Mouse (Mus musculus) limb, embryonic 13.5 days (tissue): ENCODE measurements at regions not wholly inside any gene's neighbourhood (a gene's known extent, or its start where the extent isn't known, plus 50 kb on each side); places are given as distances from the start of the nearest gene placed in this dataset.

Experiments used
- ATAC-seq: fragments of 200-750 bp; cut with Nextera tagmentation; 2 replicates; pipeline ENCODE4 v1.8.0; 2017; ENCODE audit warnings: low read depth, moderate number of reproducible peaks, moderate TSS enrichment; ENCODE audit not compliant: low FRiP score
- H3K27ac ChIP-seq: fragments of 300-500 bp; sonication (generic); 2 replicates; pipeline ENCODE4 v1.5.1; 2015; ENCODE audit warnings: inconsistent platforms, mild to moderate bottlenecking, moderate library complexity
- H3K27me3 ChIP-seq: fragments of 300-500 bp; sonication (generic); 2 replicates; pipeline ENCODE4 v1.6.1; 2015; ENCODE audit warnings: mild to moderate bottlenecking, inconsistent platforms
- H3K36me3 ChIP-seq: fragments of 300-500 bp; sonication (generic); 2 replicates; pipeline ENCODE4 v1.6.1; 2015; ENCODE audit warnings: inconsistent platforms, mild to moderate bottlenecking, moderate library complexity
- H3K4me1 ChIP-seq: fragments of 300-500 bp; sonication (generic); 2 replicates; pipeline ENCODE4 v1.6.1; 2015; ENCODE audit warnings: inconsistent platforms
- H3K4me2 ChIP-seq: fragments of 300-500 bp; sonication (generic); replicated peaks from 2 replicates; pipeline ENCODE4 v1.6.1; 2015; ENCODE audit warnings: inconsistent platforms, mild to moderate bottlenecking, moderate library complexity
- H3K4me3 ChIP-seq: fragments of 300-500 bp; sonication (generic); 2 replicates; pipeline ENCODE4 v1.5.1; 2015; ENCODE audit warnings: moderate library complexity, mild to moderate bottlenecking, inconsistent platforms
- H3K9ac ChIP-seq: fragments of 300-500 bp; sonication (generic); 2 replicates; pipeline ENCODE4 v1.6.1; 2015; ENCODE audit warnings: mild to moderate bottlenecking, inconsistent platforms
- H3K9me3 ChIP-seq: fragments of 300-500 bp; sonication (generic); 2 replicates; pipeline ENCODE4 v1.6.1; 2016; ENCODE audit warnings: inconsistent platforms
- WGBS: fragments of 180-500 bp; shearing (Covaris S2); methylation state at CpG from one replicate; pipeline ENCODE4 v1.1.7; 2015; 5-methylcytosine and 5-hydroxymethylcytosine counted together

DNA sequence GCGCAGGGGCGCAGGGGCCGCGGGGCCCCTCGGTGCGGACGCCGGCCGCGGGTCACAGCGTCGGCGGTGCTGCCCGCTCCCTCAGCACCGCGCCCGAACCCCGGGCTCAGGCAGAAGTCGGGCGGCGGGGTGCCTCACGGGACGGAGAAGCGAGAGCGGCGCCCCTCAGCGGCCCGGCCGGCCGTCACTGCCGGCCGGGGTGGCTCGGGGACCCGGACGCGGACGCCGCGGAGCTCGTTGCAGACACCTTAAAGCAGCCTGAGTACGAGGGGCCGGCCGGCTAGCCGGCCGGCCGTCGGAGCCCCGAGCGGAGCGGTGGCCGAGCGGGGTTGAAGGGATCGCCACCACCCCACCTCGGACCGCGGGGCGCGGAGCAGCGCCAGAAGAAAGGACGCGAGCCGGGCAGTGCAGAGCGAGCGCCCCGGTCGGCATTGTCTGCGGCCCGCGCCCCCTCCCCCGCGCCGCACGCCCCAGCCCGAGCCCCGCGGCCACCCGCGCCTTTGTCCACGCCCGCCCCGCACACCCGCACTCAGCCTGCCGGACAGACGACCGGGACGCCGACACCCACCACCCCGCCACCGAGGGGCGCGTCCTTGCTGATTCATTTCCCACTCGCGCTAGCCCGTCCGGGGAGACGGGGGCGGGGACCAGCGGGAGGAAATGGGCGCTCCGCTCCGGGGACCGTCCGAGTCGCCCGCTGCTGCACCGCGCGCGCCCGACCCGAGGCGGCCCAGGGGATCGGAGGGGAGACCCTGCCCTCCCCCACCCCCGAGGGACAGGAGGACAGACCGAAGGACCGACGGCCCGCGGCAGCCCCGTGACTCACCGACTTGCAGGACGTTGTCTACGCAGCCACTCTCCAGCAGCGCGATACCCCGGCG lies 155.4 kb upstream of the Smim15 start:
- Histone ChIP-seq H3K4me3 (peak overlapping the region; percentile 80), H3K36me3 (no peaks in the 10 kb centered on the region), H3K4me1 (peaks cover 28% of the 10 kb centered on the region), H3K27ac (peak overlapping the region; percentile 22; the same call in 1 of the 2 replicates), H3K27me3 (peaks cover 14% of the 10 kb centered on the region), H3K9me3 (no peaks in the 10 kb centered on the region), H3K4me2 (peak overlapping the region; percentile 88), H3K9ac (peak overlapping the region; percentile 80)
- no peak for ATAC-seq
- under 1% methylated on average over 100 of the region's 127 CpGs for WGBS

DNA sequence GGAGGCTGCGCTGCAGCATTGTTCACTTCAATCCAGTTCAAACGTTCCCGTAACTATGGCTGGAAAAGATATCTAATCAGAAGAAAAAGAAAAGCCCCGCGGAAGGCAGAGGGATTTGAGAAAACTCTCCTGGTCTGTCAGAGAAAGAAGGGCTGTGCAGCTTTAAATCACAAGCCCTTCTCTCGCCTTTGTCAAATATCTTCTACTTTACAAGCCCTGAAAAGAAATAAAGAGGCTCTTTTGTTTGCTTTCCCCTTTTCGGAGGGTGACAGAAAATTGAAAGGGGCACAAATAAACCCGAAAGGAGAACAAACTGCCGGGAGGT lies 156.1 kb upstream of the Smim15 start:
- H3K36me3 ChIP-seq, result no peaks in the 10 kb centered on the region
- peak overlapping the region; percentile 88 for H3K4me2 ChIP-seq
- ATAC-seq, result no peak
- H3K4me3 ChIP-seq, result peak overlapping the region; percentile 80
- peaks cover 28% of the 10 kb centered on the region for H3K4me1 ChIP-seq
- H3K9me3 ChIP-seq, result no peaks in the 10 kb centered on the region
- 0% methylated on average over 9 of the region's 9 CpGs for WGBS
- peak overlapping the region; percentile 80 for H3K9ac ChIP-seq
- peaks cover 9% of the 10 kb centered on the region; the same call in 1 of the 2 replicates for H3K27me3 ChIP-seq
- no peak overlapping the region for H3K27ac ChIP-seq

DNA sequence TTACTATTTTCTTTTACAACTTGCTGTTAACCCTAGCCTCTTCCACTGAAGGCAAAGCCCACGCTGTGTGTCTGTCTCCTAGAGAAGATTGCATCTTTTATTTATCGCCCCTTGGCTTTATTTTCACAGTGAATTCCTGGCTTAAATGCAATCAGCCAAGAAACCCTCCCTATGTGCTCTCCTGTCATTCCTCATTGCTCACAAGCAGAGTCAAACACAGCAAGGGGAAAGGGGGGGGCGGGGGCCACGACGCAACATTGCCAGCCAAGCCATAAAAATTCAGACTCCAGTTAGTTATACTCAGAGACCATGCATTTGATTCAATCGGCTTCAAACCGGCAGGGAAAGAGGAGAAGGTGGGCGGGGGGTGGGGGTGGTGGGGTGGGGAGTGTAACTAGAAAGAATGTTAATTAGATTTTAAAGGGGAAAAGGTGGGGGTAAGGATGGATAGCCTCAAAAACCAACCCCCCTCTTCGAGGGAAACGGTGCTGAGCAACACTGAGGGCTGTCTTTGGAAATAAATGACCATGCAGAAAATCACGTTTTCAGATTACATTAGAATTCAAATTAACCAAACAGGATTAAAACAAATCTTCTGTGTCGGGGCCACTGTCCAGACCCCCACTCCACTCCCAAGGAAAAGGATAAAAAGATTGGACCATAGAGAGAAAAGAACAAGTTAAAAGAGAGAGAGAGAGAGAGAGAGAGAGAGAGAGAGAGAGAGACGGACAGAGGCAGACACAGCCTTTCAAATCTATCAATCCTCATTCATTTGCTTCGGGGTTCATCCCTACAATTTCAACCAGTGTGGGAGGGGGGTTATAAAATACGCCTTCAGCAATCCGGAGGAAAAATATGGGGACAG lies 156.6 kb upstream of the Smim15 start:
- peaks cover 8% of the 10 kb centered on the region; the same call in 1 of the 2 replicates for H3K27me3 ChIP-seq
- WGBS, result 1% methylated on average over 15 of the region's 16 CpGs
- peaks cover 31% of the 10 kb centered on the region for H3K4me1 ChIP-seq
- ATAC-seq, result no peak
- H3K36me3 ChIP-seq, result no peaks in the 10 kb centered on the region
- peak overlapping the region; percentile 80 for H3K4me3 ChIP-seq
- H3K9me3 ChIP-seq, result no peaks in the 10 kb centered on the region
- peak overlapping the region; percentile 88 for H3K4me2 ChIP-seq
- peak overlapping the region; percentile 80 for H3K9ac ChIP-seq
- H3K27ac ChIP-seq, result no peak overlapping the region

DNA sequence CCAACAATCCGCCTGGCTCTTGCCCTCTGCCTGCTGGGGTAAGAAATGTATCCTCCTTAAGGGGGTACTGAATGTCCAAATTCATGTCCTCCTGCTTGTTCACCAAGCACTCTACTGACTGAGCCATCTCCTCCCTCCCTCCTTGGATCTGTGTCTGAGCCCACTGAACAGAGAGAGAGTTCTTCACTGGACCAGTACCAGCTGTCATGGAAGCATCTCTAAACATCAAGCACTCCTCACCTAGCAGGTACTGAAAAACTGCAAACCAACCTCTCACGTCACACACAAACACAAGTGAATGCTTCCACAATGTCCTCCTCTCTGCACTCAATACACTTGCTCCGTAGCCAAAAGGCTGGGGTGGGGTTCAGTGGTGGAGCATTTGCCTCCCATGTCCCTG lies 159.4 kb upstream of the Smim15 start:
- Histone ChIP-seq H3K4me1 (peaks cover 33% of the 10 kb centered on the region), H3K4me3 (no peak overlapping the region), H3K27ac (no peak overlapping the region), H3K36me3 (no peaks in the 10 kb centered on the region), H3K4me2 (no peak overlapping the region), H3K27me3 (0 out of 2 replicates have a peak, but pooled peaks cover 3% of the 10 kb centered on the region), H3K9me3 (0 out of 2 replicates have a peak, but pooled peaks cover 3% of the 10 kb centered on the region), H3K9ac (no peak overlapping the region)
- WGBS, result 82% methylated on average over 3 of the region's 3 CpGs
- ATAC-seq, result no peak

DNA sequence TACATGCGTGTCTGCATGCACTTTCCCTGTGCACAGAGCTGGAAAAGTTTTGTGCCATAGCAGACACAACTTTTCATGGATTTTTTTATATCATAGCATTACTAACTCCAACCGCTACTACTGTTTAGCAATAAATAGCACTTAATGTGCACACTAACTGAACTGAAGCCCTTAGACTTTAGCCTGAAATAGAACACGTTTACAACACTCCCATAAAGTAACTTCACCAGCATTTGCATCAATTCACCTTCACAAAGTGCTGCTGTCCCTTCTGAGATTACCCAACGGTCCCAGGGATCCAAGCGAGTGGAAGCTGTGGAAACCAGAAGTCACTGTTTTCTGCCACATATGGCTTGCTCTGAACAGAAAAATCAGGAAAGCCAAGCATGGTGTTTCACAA lies 161.9 kb upstream of the Smim15 start:
- 44% methylated on average over 5 of the region's 5 CpGs for WGBS
- Histone ChIP-seq H3K36me3 (no peaks in the 10 kb centered on the region), H3K4me2 (no peak overlapping the region), H3K27ac (no peak overlapping the region), H3K9ac (no peak overlapping the region), H3K9me3 (0 out of 2 replicates have a peak, but pooled peaks cover 3% of the 10 kb centered on the region), H3K27me3 (0 out of 2 replicates have a peak, but pooled peaks cover 2% of the 10 kb centered on the region), H3K4me1 (peaks cover 29% of the 10 kb centered on the region), H3K4me3 (no peak overlapping the region)
- ATAC-seq, result no peak

DNA sequence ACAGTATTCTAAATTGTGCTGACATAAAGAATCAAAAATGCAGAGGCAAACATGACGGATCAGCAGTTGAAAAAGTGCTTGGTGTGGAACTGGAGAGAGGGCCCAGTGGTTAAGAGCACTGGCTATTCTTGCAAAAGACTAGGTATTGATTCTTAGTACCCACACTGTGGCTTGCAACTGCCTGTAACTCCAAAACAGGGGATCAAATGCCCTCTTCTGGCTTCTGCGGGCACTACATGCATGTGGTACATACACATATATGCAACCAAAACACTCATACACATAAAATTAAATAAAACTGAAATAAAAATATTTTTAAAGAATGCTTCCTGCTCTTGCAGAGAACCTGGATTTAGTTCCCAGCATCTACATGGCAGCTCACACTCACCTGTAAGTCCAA lies 163.7 kb upstream of the Smim15 start:
- no peak overlapping the region for H3K4me2 ChIP-seq
- H3K27me3 ChIP-seq, result no peaks in the 10 kb centered on the region
- no peak overlapping the region for H3K9ac ChIP-seq
- ATAC-seq, result no peak
- WGBS, result 95% methylated on average over 2 of the region's 2 CpGs
- no peaks in the 10 kb centered on the region for H3K36me3 ChIP-seq
- H3K9me3 ChIP-seq, result 0 out of 2 replicates have a peak, but pooled peaks cover 3% of the 10 kb centered on the region
- H3K4me3 ChIP-seq, result no peak overlapping the region
- H3K4me1 ChIP-seq, result peaks cover 21% of the 10 kb centered on the region
- no peak overlapping the region for H3K27ac ChIP-seq

DNA sequence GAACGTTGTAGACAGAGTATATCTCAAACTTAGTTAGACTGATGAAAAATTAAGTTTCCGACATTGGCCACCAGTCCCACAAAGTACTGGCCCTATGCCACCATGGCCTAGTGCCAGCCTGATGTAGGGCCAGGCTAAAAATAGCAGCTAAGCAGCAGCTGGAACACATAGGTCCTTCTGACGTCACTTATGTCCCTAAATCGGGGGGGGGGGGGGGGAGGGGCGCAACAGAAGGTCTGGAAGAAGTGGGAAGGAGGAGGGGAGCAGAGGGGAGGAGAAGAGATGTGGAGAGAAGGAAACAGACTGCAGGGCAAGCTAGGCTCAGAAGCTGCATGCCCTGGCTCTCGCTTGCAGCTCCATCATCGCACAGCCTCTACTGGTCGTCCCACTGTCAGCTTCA lies 164.7 kb upstream of the Smim15 start:
- WGBS, result 61% methylated on average over 7 of the region's 8 CpGs
- H3K4me2 ChIP-seq, result no peak overlapping the region
- no peaks in the 10 kb centered on the region for H3K27me3 ChIP-seq
- no peaks in the 10 kb centered on the region for H3K36me3 ChIP-seq
- H3K9me3 ChIP-seq, result 0 out of 2 replicates have a peak, but pooled peaks cover 3% of the 10 kb centered on the region
- peak; percentile 40; the same call in 1 of the 2 replicates for ATAC-seq
- no peak overlapping the region for H3K4me3 ChIP-seq
- no peak overlapping the region for H3K9ac ChIP-seq
- no peak overlapping the region for H3K27ac ChIP-seq
- H3K4me1 ChIP-seq, result peaks cover 21% of the 10 kb centered on the region

DNA sequence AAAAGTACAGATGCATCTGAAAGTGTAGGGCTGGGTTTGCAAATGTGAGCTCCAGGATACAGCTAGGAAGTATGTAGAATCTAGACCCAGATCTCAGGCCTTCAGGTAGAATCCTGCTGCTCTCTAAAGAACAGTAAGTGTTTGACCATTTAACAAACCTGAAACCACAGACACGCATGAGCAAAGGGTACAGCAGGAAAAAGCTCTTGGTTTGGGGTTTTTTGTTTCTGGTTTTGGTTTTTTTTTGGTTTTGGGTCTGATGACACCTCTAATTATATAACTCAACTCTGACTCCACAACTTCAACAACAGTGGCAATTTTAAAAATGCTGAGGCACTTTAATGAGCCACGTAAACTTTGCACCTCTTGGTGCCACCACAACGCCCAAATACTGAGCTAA lies 165.3 kb upstream of the Smim15 start:
- 76% methylated on average over 3 of the region's 3 CpGs for WGBS

DNA sequence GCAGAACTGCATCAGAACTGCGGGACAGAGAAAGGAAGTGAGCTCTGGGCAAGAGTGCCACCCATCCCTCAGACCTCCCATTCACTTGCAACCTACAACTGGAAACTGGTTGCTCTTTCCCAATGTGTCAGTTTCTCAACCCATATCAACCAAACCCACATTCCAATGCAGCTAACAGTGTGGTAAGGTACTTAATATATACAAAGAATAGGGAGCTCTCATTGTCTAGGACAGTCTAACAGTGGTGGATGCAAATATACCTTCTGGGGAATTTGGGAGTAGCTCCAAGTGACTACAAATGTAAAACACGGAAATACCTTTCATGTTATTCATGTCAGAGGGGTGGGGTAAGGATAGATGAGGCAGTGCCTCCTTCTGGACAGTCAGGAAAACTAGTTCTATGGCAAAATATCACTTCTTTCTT lies 171.0 kb upstream of the Smim15 start:
- Histone ChIP-seq H3K4me2 (no peak overlapping the region), H3K9ac (no peak overlapping the region), H3K4me1 (peaks cover 28% of the 10 kb centered on the region), H3K27ac (no peak overlapping the region), H3K36me3 (no peaks in the 10 kb centered on the region), H3K27me3 (0 out of 2 replicates have a peak, but pooled peaks cover 4% of the 10 kb centered on the region), H3K4me3 (no peak overlapping the region), H3K9me3 (no peaks in the 10 kb centered on the region)
- no peak for ATAC-seq
- WGBS, result 67% methylated on average over 2 of the region's 2 CpGs

More for the DNA sequence above, 165.3 kb upstream of the Smim15 start:
- Histone ChIP-seq H3K9ac (no peak overlapping the region), H3K9me3 (0 out of 2 replicates have a peak, but pooled peaks cover 3% of the 10 kb centered on the region), H3K36me3 (no peaks in the 10 kb centered on the region), H3K27ac (no peak overlapping the region), H3K4me1 (peaks cover 21% of the 10 kb centered on the region), H3K4me2 (no peak overlapping the region), H3K27me3 (0 out of 2 replicates have a peak, but pooled peaks cover 1% of the 10 kb centered on the region), H3K4me3 (no peak overlapping the region)
- ATAC-seq, result no peak

DNA sequence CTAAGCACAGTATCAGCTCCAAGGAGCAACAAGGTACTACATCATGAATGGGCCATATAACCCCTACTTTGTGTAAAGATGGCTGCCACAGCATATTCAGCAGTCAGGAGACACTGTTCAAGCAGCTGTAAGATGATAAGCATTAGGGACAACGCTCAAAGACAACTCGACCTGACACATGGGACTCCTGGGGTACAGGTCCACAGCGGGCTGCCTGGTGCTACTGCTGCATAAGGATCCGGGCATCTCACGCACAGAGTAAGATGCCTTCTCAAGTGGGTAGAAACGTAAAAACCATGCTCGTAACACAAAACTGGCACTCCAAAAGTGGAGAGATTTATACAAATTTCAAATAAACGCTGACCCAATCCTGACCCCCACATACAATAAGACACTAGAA lies 171.7 kb upstream of the Smim15 start:
- H3K9ac ChIP-seq, result no peak overlapping the region
- no peak for ATAC-seq
- H3K4me3 ChIP-seq, result no peak overlapping the region
- 76% methylated on average over 8 of the region's 8 CpGs for WGBS
- no peaks in the 10 kb centered on the region for H3K36me3 ChIP-seq
- 0 out of 2 replicates have a peak, but pooled peaks cover 4% of the 10 kb centered on the region for H3K27me3 ChIP-seq
- peaks cover 29% of the 10 kb centered on the region for H3K4me1 ChIP-seq
- H3K4me2 ChIP-seq, result peak overlapping the region; percentile 30; the same call in 1 of the 2 replicates
- no peak overlapping the region for H3K27ac ChIP-seq
- H3K9me3 ChIP-seq, result no peaks in the 10 kb centered on the region

DNA sequence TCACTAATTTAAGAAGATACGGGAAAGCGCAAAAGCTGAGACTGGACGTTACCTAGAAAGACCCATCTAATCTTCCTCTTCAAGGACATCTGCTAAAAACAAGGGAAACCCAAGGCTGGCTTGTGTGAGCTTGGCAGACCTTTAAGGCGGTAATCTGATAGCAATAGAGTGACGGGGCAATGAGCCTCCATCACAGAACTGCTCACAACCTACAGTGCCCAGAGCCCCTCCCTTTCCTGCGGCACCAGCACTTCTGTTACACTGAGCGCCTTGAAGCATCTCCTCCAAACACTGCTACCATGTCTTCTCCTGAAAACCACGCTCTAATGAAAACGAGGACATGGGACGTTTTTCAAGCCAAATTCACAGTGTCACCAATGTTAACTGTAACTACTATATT lies 172.1 kb upstream of the Smim15 start:
- no peak overlapping the region for H3K9ac ChIP-seq
- 0 out of 2 replicates have a peak overlapping the region, but pooled peaks have one; percentile 10 for H3K4me3 ChIP-seq
- H3K9me3 ChIP-seq, result no peaks in the 10 kb centered on the region
- ATAC-seq, result peak; percentile 61
- peaks cover 29% of the 10 kb centered on the region for H3K4me1 ChIP-seq
- no peaks in the 10 kb centered on the region for H3K36me3 ChIP-seq
- WGBS, result 41% methylated on average over 10 of the region's 10 CpGs
- peak overlapping the region; percentile 30 for H3K4me2 ChIP-seq
- H3K27ac ChIP-seq, result no peak overlapping the region
- H3K27me3 ChIP-seq, result 0 out of 2 replicates have a peak, but pooled peaks cover 4% of the 10 kb centered on the region

DNA sequence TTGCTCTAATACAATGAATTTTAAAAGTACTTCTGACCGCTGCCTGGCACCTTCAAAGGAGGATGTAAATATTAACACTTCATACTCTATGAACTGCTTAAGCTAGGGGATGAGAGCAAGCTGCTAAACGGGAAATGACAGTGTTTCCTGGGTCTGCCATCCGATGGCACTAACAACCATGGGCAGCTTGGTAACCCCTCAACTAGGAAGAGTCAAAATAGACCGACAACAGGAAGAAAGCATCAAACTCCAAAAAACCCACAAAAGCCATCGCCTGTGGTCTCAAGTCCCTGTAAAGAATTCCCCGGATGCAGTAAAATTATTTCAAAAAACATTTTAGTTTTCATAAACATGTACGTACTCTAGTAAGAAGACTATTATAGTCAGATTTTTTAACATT lies 175.3 kb upstream of the Smim15 start:
- Histone ChIP-seq H3K4me2 (no peak overlapping the region), H3K36me3 (no peaks in the 10 kb centered on the region), H3K9me3 (no peaks in the 10 kb centered on the region), H3K9ac (no peak overlapping the region), H3K27me3 (0 out of 2 replicates have a peak, but pooled peaks cover 2% of the 10 kb centered on the region), H3K4me3 (no peak overlapping the region), H3K27ac (no peak overlapping the region), H3K4me1 (peaks cover 29% of the 10 kb centered on the region)
- no peak for ATAC-seq
- 81% methylated on average over 7 of the region's 7 CpGs for WGBS
